Mouse (Mus musculus): ENCODE results near the gene Ifnk.

DNA sequence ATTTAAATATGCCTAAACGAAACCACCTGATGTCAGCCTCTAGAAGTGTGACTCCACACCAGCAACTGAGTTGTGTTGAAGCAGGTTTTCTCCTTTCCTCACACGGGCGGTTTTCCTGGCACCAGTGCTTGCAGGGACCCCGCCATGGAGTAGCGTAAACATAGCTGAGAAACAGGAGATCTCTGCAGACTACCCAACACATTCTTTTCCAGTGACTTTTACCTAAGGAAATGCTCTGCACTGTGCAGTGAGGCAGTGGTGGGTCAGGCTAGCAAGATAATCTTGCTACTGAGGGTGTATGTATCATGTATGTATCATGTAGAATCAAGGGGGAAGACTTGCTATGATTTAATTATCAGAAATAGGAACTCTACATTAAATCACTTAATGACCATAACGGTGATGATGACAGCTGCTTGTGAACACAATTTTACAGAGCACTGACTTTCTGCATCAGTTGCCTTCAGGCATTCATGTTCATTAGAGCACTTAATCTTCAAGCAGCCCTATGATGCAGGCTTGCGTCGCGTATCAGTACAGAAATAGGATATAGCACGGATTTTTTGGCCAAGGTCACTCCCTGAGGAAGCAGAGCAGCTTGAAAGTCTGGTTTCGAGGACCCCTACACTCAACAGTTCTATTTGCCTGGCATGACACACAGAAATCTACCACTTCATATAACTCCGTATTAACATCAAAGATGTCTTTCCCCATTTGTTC is 26.2 kb downstream of the Ifnk start:
- TF ChIP-seq CTCF (IDR thresholded peaks at IDR 0.05; ENCODE audit: insufficient read depth, low read length) (no peak), POLR2A (IDR thresholded peaks at IDR 0.05; ENCODE audit: borderline replicate concordance, extremely low read depth, low read depth, low read length) (no peak)

Data from lung, adult 2 months (tissue).